Mouse (Mus musculus): ENCODE results near the gene Safb. TPM values are rescaled to one million over a fixed set of nuclear protein-coding genes. Genes with fewer than 3 reads are reported as not detected.

Gene Safb
- 243 and 262 TPM in 2 replicates for total RNA-seq (2017)

GRCm38 (mm10) chr17:56584257-56585130, at the start of gene Safb, which contains the start of gene Safb2:
Gene Safb (plus strand): TSS chr17:56584825.
Gene Safb2 (minus strand): TSS chr17:56584585.
- ATAC-seq (ENCODE audit: extremely low read depth, insufficient number of reproducible peaks, low FRiP score, poor library complexity, severe bottlenecking): peak; percentile 71

GRCm38 (mm10) chr17:56536192-56536591, 48.4 kb upstream of the Safb start:
- no peak for ATAC-seq (ENCODE audit: extremely low read depth, insufficient number of reproducible peaks, low FRiP score, poor library complexity, severe bottlenecking)

GRCm38 (mm10) chr17:56536874-56537273, 47.8 kb upstream of the Safb start:
- ATAC-seq (ENCODE audit: extremely low read depth, insufficient number of reproducible peaks, low FRiP score, poor library complexity, severe bottlenecking): no peak

- ATAC-seq (ENCODE audit: extremely low read depth, insufficient number of reproducible peaks, low FRiP score, poor library complexity, severe bottlenecking): no peak
Measured at GRCm38 (mm10) chr17:56537912-56538311, 46.7 kb upstream of the Safb start.

GRCm38 (mm10) chr17:56540562-56540975, 44.1 kb upstream of the Safb start:
- ATAC-seq (ENCODE audit: extremely low read depth, insufficient number of reproducible peaks, low FRiP score, poor library complexity, severe bottlenecking): no peak

- no peak for ATAC-seq (ENCODE audit: extremely low read depth, insufficient number of reproducible peaks, low FRiP score, poor library complexity, severe bottlenecking)
Measured at GRCm38 (mm10) chr17:56542736-56543135, 41.9 kb upstream of the Safb start.

- ATAC-seq (ENCODE audit: extremely low read depth, insufficient number of reproducible peaks, low FRiP score, poor library complexity, severe bottlenecking): no peak
Measured at GRCm38 (mm10) chr17:56543684-56544224, 40.9 kb upstream of the Safb start.

GRCm38 (mm10) chr17:56544699-56545387, 39.8 kb upstream of the Safb start:
- no peak for ATAC-seq (ENCODE audit: extremely low read depth, insufficient number of reproducible peaks, low FRiP score, poor library complexity, severe bottlenecking)

GRCm38 (mm10) chr17:56545945-56546344, 38.7 kb upstream of the Safb start:
- ATAC-seq (ENCODE audit: extremely low read depth, insufficient number of reproducible peaks, low FRiP score, poor library complexity, severe bottlenecking): no peak

- ATAC-seq (ENCODE audit: extremely low read depth, insufficient number of reproducible peaks, low FRiP score, poor library complexity, severe bottlenecking): no peak
Measured at GRCm38 (mm10) chr17:56546576-56546975, 38.0 kb upstream of the Safb start.

GRCm38 (mm10) chr17:56547116-56547845, 37.3 kb upstream of the Safb start:
- no peak for ATAC-seq (ENCODE audit: extremely low read depth, insufficient number of reproducible peaks, low FRiP score, poor library complexity, severe bottlenecking)

GRCm38 (mm10) chr17:56547846-56548604, 36.6 kb upstream of the Safb start:
- no peak for ATAC-seq (ENCODE audit: extremely low read depth, insufficient number of reproducible peaks, low FRiP score, poor library complexity, severe bottlenecking)

- ATAC-seq (ENCODE audit: extremely low read depth, insufficient number of reproducible peaks, low FRiP score, poor library complexity, severe bottlenecking): no peak
Measured at GRCm38 (mm10) chr17:56548605-56549105, 36.0 kb upstream of the Safb start.

- no peak for ATAC-seq (ENCODE audit: extremely low read depth, insufficient number of reproducible peaks, low FRiP score, poor library complexity, severe bottlenecking)
Measured at GRCm38 (mm10) chr17:56550784-56551475, 33.7 kb upstream of the Safb start.

GRCm38 (mm10) chr17:56551841-56552581, 32.6 kb upstream of the Safb start:
- ATAC-seq (ENCODE audit: extremely low read depth, insufficient number of reproducible peaks, low FRiP score, poor library complexity, severe bottlenecking): no peak

- ATAC-seq (ENCODE audit: extremely low read depth, insufficient number of reproducible peaks, low FRiP score, poor library complexity, severe bottlenecking): peak; percentile 81
Measured at GRCm38 (mm10) chr17:56552781-56553363, 31.8 kb upstream of the Safb start.

GRCm38 (mm10) chr17:56554122-56554551, 30.5 kb upstream of the Safb start, which contains the start of gene Gm20219:
Gene Gm20219 (minus strand): TSS chr17:56554387.
- ATAC-seq (ENCODE audit: extremely low read depth, insufficient number of reproducible peaks, low FRiP score, poor library complexity, severe bottlenecking): no peak

Measured in neutrophil, adult 5-6 weeks (primary cell).